Mouse (Mus musculus) lung, postnatal 25 days (tissue): Measurements from ENCODE around the gene Dgki.

Source experiments
- DNase-seq: peaks from one replicate; pipeline ENCODE4 v3.0.0; 2022; ENCODE audit warnings: low spot score

The Dgki gene

GRCm38 (mm10) chr6:37240140-37240539 lies 59.8 kb downstream of the Dgki start:
- DNase-seq = no peak

DNA sequence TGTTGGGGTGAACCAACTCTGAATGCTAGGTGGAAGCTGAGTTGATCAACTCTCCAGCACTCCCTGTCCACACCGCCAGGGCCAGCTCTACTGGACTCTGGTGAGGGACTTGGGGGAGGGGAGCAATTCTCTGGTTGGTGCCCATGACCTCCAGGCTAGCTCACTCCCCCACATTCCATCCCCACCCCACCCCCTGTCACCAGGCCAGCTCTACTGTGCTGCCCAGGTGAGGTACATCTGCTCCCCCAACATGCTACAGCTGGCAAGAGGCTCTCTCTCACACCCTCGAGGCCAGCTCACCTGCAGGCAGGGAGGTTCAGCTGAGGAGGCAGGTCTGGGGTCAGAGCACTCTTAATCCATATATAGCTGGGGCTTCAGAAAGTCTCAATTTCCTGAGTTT lies 63.1 kb downstream of the Dgki start:
- no peak for DNase-seq

DNA sequence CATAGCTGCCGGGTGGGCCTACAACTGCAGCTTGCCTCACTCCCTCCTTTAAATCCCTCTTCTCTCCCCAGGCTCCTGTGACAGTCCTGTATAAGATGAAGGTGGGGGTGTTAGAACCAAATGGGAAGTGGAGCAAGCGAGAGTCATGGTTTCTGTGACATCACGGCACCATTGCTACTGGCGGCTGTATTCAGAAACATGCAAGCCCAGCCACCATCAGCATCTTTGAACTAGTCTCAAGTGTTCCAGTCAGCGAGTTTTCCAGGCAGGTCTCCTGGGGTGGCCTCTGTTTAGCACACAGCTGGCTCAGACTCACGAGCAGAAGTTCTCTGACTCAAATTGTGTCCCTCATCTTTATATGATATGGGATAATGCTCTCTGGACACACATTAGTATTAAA lies 68.8 kb downstream of the Dgki start:
- DNase-seq = no peak

GRCm38 (mm10) chr6:37222947-37223510 lies 77.0 kb downstream of the Dgki start:
- peak; percentile 5 for DNase-seq

DNA sequence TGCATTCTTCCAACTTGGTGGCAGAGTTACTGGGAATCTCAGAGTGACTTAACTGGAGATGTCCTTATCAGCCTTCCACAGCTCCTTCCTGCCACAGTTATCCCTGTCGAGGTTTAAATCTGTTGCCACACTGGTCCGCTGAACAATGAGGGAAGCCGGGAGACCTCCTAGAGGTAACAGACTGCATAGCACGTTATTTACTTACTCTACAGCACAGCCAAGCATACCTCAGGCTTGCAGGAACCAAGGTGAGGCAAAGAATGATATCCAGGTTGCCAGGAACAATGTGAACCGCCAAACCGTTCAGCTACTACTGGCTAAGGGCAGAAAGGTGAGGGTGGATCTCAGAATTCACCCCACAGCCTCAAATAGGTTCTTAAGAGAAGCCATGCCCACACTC lies 78.0 kb downstream of the Dgki start:
- no peak for DNase-seq

DNA sequence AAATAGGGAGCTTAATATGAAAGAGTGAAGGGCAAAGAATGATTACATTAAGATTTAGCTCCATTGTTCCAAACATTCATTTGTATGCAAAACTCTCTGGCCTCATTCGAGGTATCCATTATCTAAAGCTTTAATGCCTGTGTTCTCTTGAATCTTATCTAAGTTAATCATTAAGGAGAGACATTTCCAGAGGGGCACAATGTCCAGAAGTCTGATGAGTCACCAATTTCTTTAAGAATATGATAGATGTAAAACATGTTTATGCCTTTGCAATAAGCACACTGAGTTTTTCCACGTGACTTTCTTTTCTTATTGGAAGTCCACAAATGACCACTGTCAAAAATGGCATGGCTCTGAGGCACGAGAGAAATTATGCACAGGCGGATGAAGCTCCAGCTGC lies 80.9 kb downstream of the Dgki start:
- no peak for DNase-seq

DNA sequence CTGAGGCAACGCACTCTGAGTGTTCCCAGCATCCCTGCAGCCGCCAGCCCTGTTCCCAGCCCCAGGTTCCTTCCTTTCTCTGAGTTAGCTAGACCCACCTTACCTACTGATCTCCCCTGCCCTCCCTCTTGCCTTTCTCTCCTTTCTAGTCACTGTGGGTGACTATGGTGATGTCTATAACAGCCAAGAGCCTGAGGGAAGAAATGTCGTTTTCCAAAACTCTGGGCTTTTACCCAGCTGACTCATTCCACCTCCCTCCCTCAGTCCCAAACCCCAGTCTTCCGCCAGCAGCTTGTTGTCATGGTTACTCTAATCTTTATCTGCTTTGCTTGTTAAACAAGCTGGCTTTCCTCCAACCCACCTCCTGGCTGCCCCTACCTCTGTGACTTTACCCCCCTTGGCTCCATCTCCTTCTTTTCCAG lies 83.6 kb downstream of the Dgki start:
- DNase-seq = peak; percentile 5

DNA sequence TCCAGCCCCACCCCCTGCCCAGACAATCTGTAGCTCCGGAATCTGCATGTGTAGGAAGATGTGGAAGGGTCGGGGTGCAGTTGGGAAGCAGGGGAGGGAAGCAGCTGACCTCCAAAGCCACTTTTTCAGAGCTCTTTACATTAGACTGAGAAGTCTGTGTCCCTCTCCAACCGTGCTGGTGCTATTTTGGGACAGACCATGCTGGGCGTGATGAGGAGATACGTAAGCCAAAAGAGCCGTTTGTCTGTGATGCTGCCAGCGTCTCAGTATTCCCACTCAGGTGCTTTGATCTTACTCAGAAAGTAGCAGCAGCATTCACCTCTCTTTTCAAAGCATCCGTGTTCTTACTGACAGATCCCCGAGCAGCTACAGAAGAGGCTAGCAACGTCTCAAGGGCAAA lies 84.3 kb downstream of the Dgki start:
- no peak for DNase-seq

- DNase-seq = peak; percentile 12
Measured at GRCm38 (mm10) chr6:37212930-37213329, 87.1 kb downstream of the Dgki start.

- DNase-seq = no peak
Measured at GRCm38 (mm10) chr6:37211545-37212247, 88.3 kb downstream of the Dgki start.

DNA sequence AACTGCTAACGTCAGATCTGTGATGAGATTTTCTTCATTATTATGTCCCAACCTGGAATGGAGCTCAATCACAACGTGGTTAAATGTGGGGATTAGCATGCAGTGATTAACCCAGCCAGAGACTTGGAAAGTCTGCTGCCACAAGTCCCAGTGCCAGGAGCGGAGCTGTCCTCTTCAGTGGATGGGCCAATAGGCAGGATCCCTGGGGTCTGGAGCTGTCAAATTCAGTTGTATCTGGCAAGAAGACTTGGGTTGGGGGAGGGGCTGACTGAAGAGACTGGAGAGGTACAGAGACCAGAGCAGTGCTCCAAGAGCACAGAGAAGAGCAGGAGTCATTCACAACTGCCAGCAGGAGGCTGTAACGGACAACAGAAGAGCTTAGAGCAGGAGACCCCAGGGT lies 97.1 kb downstream of the Dgki start:
- no peak for DNase-seq

GRCm38 (mm10) chr6:37200840-37201239 lies 99.1 kb downstream of the Dgki start:
- no peak for DNase-seq

- DNase-seq = no peak
Measured at GRCm38 (mm10) chr6:37199502-37199901, 100.5 kb downstream of the Dgki start.

DNA sequence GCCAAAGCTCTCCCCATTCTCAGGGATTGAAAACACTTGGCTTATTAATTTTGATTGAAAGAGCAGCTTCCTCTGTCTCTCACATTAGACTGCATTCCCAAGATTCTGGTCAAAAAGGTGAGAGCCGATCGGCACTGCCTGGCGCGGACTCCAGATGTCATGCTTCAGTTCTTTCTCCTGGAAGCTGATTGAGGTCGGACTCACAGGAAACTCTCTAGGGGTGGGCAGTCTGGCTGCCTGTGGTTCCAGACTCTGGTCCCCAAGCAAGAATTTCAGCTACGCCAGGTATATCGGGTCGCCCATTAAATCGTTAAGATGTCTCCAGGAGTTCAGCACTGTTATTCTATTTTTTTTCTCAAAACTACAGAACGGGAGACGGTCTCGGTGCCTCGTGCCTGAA lies 102.2 kb downstream of the Dgki start:
- no peak for DNase-seq

DNA sequence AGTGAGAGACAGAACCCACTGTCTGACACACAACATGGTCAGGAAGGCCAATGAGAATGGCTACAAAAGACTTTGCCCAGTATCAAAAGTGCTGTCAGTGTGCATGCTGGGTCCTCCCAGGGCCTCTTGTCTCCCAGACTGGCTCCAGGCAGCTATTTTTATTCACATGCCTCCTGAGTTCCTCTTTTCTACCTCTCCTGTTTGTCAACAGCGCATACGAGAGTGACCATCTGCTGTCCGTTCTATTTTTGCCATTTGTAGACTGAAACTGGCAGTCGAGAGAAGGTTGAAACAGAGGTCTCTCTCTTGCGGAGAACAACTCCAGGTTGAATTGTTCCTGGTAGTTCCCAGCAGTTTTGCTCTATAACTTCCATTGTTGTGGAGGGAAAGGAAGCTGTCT lies 103.1 kb downstream of the Dgki start:
- DNase-seq = no peak

GRCm38 (mm10) chr6:37195766-37196165 lies 104.2 kb downstream of the Dgki start:
- no peak for DNase-seq

- no peak for DNase-seq
Measured at GRCm38 (mm10) chr6:37181961-37182360, 118.0 kb downstream of the Dgki start.

DNA sequence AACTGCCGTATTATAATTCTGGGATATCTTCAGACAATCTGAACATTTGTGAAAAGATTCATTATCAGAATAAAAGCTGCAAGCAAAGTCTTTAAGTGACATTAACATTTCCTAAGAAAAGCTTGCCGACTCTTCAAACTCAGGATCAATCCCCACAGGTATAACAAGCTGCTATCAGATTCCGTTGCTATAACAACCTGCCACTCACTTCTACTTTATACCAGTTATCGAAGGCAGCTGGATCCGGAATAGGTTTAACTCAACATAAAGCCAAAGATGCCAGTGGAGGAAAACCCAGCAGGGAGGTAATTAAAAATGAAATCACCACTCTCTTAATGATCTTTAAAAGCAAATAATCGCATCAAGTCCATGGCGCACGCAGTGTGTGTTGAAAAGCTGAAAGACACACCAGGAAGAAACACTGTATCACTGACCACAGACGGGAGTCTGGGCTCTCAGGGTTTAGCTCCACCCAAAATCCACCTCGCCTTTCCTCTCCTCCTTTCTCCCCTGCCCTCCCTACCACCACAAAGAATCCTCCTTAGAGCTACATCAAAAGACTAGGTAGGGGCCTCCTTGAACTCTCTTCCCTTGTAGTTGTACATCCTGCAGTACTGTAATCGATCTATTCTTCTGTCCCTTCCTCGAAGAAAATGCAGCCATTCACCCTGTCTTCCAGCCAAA lies 128.7 kb downstream of the Dgki start:
- DNase-seq = no peak

DNA sequence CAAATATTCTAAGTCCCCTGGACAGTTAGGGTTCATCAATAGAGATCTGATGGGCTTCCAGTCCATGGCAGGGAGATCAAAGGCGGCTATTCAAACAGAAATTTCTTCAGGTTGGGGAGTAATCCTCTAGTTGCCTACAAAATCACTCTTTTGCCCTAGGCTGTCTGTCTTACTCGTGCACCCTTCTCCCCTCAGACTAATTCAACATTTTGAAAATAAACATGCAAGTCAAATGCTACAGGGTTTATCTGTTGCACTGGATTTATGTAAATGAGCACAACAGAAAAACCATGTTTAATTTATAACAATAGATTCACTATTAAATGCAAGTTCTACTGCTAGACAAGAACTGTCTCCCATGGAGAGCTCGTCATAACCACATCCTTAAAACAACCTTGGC lies 141.1 kb downstream of the Dgki start:
- no peak for DNase-seq

DNA sequence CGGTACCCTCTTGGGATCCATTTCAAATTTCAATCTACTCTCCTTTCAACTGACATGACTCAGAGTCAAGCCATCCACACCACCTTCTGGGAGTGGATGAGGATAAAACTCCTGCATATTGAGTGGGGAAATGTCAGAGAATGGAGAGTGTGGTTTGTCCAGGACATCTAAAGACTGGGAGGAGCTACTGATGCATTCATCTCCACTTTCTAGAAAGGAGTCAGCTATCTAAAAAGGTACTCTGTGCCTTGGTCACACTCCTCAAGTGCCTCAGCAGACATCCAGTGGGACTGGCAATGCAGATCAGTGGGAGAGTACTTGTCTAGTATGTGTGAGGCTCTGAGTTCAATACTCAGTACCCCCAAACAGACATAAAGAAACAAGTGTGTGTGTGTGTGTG lies 145.9 kb downstream of the Dgki start:
- no peak for DNase-seq

DNA sequence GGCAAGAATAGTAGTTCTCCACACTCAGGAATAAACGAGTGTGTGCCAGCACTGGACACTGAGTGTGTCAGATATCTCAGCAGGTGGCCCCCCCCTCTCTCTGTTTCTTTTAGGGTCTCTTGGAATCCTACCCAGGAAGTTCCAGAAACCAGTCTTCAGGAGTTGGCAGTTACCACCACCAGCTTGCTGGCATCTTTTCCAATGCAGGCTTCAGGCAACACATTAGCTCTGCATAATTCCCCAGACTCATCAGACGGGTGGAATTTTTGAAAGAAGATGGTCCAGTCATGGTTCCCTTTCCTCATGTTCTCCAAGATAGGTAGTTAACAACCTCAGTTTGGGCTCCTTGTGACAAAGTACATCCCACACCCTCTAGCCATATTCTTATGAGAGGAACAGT lies 149.5 kb downstream of the Dgki start:
- DNase-seq = no peak

GRCm38 (mm10) chr6:37150038-37150437 lies 149.9 kb downstream of the Dgki start:
- DNase-seq = no peak

- DNase-seq = no peak
Measured at GRCm38 (mm10) chr6:37149196-37149595, 150.8 kb downstream of the Dgki start.
